Mouse (Mus musculus): ENCODE measurements around the gene Ctdnep1.

DNA sequence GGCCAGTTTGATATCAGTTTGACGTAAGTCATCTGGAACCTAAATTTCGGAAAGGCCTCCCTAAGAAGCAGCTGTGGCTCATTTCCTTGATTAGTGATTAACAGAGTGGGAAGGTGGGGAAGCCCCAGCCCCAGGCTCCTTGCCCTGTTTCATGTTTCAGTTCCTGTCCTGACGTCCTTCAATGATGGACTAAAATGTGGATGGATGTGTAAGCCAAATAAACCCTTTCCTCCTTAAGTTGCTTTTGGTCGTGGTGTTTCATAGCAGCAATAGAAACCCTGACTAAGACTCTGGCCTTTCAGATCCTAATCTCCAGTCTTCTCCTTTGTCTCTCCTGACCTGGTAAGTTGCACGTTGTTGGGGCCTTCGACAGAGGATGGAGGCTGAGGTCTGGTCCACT, 10.7 kb upstream of the Ctdnep1 start:
- TF ChIP-seq CTCF (IDR thresholded peaks at IDR 0.05; ENCODE audit: control insufficient read depth, insufficient read depth, low read length), result no peak
- no peak for TF ChIP-seq POLR2A (IDR thresholded peaks at IDR 0.05; ENCODE audit: borderline replicate concordance, control insufficient read depth, low read depth, low read length)

Measured in bone marrow, adult 2 months (tissue).